Mouse (Mus musculus) embryo, embryonic 10.5 days (tissue): Measurements from ENCODE around the gene Narfl.
A peak's percentile ranks its signal among the peaks of the same experiment; 100 is the strongest.

ENCODE experiments used
- DNase-seq: peaks from one replicate; pipeline ENCODE4 v3.0.0-alpha.2; 2015; ENCODE audit warnings: low spot score

Narfl gene

DNA sequence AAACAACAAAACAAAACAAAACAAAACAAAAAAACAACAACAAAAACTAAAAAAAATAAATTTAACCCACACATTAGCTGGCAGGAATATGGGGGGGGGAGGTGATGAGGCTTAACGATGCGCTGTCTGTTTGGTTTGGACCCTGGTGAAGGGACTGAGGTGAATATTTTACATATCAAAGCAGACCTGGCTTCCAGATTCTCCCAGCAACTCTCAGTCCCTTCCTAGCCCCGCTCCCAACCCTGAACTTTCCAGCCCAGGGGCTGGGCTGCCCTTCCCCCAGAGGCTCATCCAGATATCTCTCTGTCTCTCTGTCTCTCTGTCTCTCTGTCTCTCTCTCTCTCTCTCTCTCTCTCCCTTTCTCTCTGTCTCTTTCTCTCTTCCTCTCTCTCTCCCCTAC lies 11.0 kb upstream of the Narfl start:
- DNase-seq: no peak

DNA sequence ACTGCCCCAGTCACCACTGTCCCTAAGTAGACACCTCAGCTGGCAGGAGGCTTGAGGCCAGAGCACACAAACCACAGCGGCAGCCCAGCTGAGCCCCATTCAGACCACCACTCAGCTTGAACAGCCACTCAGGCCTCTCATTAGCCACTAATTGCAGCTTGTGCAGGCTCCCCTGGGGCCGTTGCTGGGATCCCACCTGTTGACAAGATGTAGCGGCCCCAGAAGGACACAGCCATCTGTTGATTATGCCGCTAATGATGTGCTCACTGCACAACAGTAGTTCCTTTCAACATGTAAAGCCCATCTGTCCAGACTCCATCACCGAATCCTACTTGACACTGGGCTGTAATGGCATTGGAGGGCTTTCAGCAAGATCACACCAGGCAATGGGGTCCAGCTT lies 7.7 kb upstream of the Narfl start:
- peak; percentile 57 for DNase-seq

DNA sequence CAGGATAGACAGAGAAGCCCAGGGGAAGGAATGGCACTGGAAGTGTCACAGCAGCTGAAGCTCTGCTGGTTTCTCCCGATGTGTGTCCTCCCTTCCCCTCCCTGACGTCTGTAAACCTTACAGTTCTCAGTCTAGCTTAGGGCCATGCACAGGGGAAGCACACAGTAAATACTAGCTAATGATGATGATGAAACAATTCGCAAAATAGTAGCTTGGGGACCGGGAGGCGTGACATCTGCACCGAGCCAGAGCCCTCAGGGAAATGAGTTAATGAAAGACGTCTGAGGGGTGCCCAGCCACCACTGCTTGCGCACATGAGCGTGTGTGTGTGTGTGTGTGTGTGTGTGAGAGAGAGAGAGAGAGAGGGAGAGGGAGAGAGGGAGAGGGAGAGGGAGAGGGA lies 4.2 kb upstream of the Narfl start:
- DNase-seq: no peak

DNA sequence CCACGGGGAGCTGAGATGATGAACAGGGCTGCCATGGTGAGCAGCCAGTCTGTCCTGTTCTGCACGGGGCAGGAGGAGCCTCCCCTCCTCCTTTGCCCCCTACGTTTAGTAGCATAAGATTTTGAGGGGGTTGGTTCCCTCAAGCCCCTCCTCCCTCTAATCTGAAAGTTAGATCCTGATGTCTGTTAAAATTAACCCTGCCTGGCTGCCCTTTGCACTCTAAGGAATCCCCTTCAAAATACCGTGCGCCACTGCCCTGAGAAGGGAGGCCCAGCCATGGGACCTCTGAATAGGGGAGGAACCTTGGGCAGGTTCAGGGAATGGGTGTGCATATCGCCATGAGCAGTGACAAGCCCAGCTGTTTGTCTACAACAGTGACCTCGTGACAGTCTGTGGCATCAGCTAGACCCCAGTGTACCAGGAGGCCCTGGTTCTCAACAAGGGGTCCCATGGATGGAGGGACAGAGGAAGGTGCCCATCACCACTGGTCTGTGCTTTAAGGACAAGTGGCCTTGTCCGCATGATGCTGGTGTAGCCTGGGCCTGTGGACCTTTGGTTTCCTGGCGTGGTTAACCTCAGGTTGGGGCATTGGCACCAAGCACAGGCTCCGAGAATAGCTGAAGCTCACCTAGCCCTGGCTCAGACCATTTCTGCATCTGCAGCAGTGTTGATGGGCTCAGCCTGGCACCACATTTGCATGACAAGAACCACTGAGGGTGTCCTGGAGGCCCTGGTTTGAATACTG lies 1.9 kb downstream of the Narfl start:
- DNase-seq: no peak

DNA sequence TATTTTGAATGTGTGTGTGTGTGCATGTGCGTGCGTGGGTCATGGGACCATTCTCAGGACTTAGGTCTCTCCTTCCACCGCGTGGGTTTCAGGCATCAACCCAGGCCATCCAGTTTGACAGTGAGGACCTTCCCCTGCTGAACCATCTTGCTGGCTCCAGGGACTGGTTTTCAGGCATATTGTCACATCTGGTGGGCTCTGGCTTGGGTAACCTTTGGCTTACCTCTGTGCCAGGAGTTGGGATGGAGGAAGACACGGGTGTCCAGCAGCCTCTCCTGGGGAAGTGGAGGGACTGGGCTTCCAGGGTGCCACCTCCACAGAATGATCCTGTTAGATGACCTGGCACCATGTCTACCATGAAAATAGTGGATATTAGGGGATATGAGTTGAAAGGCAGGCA lies 4.4 kb downstream of the Narfl start:
- no peak for DNase-seq

DNA sequence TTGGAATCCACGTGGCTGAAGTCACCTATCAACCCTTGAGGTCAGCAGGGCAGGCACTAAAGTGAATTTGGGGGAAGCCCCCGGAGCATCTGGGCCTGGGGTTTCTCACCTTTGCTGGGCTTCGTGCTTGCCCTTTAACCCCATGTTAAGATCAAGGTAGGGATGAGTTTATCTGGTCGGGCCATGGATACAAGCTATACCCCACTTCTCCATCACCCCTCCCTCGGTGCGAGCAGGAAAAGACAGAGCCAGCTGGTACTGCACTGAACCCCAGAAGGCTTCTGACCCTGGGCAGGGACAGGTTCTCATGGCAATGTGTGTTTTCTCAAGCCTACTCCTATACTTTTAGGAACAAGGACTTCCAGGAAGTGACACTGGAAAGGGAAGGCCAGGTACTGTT lies 7.8 kb downstream of the Narfl start:
- no peak for DNase-seq

DNA sequence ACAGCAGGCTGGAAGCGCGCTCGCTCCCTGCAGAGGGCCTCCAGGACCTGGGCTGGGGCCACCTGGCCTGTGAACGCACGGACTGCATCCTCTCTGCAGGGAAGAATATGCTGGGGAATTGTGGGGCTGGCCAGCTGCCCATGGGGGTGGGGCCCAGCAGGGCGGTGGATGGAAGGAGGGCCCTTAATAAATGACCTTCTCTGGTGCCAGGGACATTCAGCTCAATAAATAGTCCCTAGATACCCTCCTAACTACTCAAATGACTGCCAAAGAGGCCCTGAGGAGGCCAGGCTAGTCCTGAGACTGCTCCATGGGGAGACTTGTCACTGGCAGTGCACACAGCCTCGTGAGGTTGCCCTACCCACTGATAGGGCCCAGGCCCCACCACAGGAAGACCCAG lies 9.5 kb downstream of the Narfl start:
- no peak for DNase-seq

DNA sequence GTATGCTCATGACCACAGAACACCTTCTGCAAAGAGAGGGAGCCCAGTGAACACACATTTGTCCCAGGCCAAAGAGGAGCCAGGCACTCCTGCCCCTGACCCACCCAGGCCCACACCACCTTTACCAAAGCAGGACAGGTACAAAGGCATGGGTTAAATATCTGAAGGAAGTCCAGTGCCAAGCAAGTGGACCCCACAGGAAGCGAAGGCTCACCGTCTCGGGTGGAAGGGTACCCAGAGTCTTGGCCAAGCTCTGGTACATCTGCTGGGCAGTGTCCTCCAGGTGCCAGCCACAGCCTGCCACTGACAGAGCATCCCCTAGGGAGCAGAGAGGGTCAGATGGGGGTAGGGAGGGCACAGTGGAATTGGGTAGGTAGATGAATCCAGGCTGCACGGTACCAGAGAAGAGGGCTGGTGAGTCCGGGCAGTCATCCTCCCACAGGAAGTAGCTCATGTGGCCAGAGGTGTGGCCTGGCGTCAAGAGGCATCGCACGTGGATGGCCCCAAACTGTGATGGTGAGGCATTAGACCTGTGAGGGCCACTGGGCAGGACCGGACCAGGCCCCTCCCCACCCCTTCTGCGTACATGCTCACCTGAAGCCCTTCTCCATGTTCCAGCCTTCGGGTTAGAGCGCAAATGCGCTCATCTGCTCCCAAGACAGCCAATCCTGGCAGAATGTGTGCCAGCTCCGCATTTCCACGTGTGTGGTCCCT lies 10.4 kb downstream of the Narfl start:
- DNase-seq: no peak

DNA sequence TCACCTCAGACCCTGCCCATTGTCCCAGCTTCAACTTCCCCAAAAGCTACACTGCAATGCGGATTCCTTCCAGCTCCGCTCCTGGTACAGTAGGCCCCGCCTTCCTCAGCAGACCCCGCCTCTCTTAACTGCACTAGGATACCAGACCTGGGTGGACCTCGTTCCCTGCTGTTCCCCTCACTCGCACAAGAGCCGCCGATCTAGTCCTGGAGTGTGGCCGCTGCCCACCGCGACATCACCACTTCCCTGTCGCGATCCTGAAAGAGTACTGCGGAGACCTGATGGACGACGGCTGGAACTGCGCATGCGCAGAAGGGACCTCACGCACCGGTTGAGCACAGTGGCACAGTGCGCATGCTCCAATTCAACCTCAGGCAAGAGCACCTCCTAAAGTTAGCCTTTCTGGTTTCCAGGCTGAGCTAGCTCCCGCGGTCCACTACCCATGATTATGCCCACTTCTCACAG lies 11.7 kb downstream of the Narfl start, which contains the start of gene Haghl:
Gene Haghl (minus strand): TSS at position 393 of the 465 bp plus-strand sequence.
- DNase-seq: peak; percentile 98

DNA sequence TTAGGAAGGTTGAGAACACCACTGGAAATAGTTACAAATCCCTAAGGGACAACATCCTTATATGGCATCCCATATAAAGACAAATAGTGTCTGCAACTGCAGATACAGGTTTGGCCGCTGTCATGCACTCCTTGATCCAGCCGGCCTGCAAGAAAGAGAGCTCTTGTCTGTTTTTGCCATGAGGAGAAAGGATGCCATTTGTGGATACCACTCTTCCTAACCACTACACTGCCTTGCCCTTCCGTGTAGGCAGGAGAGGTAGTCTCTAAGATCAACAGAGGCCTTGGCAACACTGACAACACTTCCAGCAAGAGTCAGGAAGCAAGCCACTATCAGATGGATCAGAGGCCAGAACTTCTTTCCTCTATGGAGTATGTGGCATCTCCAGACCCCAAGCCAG lies 12.7 kb downstream of the Narfl start, which contains the start of gene Ccdc78:
Gene Ccdc78 (plus strand): TSS at position 301 of the 400 bp plus-strand sequence.
- DNase-seq: no peak

DNA sequence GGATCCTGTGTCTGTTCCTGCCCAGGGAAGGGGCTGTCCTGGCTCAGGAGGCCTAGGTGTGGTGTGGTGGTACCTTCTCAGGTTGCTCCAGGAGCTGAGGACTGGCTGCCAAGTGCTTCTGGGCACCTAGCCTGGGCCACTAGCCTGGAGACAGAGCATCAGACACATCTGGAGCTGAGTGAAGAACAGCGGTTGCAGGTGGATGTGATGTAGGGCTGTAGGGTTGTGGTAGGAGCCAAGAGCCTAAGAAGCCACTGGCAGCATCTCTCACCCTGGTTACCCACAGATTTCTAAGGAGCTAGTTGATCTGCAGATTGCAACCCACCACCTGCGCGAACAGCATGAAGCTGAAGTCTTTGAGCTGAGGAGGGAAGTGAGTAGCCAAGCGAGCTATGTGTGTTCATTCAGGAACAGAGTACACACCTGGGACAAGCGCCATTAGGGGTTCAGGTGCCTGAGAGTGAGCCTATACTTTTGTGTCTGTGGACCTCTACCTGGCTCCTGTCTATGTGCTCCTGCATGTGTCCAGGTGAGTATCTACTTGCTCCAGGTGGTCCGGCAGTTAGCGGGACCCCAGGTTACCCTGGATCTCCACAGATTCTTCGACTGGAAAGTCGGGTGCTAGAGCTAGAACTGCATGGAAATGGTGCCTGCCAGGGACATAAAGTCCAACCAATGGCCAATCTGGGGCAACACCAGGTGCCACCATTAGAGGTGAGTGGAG lies 13.4 kb downstream of the Narfl start:
- DNase-seq: no peak

DNA sequence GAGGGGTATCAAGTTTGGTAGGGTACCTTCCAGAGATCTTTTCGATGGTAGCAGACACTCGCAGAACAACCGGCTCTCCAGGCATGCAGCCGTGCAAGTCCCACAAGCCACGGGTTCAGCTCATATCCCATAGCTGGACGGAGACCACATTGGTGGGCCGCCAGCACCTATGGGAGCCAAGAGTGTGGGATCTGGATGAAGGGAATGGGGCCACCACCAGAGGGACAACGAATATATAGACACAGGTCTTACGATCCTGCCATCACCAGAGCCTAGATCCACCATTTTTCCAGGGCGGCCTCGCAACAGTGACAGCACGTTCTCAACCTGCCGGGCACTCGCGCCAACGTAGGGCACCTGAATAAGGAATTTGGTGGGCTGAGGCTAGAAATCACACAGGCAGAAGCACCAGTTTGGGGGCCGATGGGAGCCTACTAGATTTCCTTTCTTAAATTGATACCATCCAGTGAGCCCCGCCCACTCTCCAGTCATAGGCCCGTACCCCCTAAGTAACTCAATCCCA lies 17.8 kb downstream of the Narfl start:
- DNase-seq: no peak

DNA sequence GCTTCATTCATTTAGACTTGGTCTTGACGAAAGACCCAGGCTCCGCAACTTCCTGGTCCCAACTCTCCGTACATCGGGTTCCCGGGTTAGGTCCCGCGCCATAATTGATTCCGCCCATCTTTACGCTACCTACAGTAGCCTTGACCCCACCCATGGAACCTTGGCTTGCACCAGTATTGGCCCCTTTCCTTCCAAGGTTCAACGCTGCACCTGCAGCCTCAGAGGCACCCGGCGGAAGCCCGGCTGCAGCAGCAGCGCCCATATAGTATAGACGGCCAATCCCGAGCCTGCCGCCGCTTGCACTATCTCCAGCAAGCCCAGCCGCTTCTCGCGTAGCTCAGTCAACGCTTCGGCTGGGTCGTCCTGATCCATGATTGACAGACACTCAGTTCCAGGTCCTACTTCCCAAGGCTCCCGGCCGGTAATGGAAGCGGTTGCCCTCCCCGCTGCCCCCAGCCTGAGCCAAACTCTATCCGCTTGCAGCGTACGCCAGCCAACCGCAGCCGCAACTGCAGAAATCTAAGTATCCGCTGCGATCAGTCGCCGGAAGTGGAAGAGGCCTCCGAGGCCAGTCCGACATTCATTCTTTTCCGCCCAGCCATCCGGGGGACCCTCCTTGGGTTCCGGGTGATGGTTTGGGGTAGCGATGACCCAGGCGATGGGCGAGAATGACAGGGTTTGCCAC lies 18.4 kb downstream of the Narfl start:
- DNase-seq: peak; percentile 89

DNA sequence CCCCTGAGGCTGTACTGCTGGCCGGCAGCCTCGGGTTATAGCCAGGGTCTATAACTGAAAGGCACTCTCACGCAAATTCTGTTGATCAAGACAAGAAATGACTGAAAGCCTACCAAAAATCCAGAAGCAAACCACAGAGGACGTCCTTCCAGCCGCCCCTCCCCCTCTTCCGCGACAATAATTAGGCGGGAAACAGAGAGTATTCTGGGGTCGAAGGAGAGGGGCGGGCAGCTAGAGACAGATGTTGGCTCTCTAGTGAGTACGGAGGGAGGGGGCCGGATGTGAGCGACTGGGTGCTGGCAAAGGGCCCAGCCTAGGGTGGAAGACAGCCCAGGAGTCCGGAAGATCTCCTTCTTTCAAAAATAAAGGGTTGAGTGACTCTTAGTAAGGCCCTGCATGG lies 19.0 kb downstream of the Narfl start, which contains the start of gene Fam173a:
Gene Fam173a (minus strand): TSS at position 287 of the 400 bp plus-strand sequence.
- DNase-seq: peak; percentile 82

DNA sequence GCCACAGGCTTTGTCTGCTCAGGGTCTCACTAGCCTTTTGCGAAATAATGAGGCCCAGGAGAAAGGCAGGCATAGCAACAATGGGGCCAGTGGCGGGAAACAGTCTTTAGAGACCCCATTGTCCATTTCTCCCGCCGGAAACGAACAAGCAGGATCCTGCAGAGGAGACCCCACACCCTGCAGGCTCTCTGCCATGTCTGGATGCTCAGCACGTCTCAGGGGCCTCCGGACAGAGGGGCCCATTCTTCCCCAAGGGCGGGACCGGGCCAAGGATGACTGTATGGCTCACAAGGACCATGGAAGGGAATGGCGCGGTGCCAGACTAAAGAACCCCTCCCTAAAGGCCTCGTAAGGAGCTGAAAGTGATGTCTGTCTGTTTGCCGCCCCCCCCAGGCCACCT lies 20.6 kb downstream of the Narfl start:
- peak; percentile 70 for DNase-seq

DNA sequence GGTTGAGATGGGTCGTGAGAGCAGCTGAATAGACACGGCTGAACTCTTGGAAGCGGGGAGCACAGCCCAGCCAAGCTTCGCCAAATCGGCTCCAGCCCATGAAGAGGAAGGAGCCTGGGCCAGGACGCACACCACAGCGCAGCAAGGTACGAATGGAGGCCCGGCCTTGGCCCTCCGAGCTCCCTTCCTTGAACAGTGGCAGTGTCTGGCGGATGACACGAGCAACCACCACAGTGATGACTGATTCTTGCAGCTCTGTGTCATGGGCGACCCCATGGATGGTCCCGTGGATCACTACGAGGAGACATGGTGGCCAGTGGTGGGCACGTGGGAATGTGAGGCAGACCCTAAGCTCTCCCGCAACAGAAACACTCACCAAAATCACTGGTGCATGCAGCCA lies 21.4 kb downstream of the Narfl start:
- DNase-seq: no peak

DNA sequence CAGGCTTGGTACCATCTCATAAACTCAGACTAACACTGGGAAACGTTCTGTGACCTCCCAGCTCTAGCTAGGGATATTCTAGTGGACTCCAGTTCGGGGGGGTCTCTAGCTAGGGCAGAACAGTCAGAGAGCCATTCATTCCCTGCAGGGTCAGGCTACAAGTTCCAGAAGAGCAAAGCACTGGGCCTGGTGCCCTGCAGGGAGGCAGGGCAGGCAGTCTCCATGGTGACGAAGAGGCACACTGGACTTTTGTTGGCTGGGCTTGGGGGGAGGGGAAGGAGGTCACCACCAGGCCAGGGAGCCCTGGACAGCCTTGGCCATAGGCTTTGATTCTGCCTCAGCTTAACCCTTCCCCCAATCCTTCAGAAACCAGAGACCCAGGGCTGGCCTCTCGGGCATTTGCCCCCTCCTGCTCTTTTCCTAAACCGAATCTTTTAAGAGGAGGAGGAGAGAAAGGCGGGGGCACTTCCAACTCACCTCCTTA lies 22.1 kb downstream of the Narfl start, which contains the start of gene AC134908.4:
Gene AC134908.4 (minus strand): TSS at position 51 of the 484 bp plus-strand sequence.
- DNase-seq: peak; percentile 97

DNA sequence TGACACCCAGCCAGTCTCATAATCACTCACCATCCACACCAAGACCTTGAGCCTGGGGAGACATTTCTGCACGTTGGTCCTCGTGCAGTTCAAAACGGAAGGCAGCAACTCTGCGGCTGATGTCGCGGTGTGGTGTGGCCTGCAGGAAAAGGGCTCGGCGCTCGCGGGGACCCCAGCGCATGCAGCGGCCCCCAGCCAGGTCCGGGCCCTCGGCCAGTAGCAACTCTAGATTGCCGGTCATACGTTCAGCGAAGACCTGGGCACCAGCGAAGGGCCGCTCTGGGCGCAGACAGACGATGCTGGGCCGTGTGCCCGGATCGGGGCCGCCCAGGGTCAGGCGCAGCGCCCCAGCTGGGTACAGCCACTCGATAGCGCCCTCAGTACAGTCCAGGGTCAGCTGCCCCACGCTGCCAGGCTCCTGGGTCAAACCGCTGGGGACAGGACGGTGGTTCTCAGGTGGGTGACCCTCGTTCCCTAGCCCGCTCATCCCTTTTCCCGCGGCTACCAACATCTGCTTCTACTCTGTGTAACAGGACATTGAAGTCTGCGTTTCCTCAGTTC lies 22.7 kb downstream of the Narfl start:
- DNase-seq: no peak

DNA sequence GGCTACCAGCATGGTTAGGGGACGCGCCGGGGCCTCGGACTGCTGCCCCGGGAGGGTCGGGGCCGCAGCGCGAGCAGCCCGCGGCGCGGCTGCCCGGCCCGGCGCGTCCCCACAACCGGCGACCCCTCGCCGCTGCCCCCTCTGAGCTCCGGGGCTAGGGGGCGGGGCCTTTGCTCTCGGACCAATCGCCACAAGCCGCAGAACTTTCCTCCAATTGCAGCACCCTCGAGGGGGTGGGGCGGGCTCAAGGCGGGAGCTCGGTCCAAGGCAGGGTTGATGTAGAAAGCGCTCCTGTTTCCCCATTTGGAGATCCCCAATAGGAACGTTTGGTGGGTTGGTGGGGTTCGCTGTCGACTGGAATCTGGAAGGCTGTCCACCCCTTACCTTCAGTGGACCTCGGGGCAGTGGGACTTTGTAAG lies 23.4 kb downstream of the Narfl start, which contains the start of gene Metrn:
Gene Metrn (minus strand): TSS at position 186 of the 419 bp plus-strand sequence.
- DNase-seq: peak; percentile 97

DNA sequence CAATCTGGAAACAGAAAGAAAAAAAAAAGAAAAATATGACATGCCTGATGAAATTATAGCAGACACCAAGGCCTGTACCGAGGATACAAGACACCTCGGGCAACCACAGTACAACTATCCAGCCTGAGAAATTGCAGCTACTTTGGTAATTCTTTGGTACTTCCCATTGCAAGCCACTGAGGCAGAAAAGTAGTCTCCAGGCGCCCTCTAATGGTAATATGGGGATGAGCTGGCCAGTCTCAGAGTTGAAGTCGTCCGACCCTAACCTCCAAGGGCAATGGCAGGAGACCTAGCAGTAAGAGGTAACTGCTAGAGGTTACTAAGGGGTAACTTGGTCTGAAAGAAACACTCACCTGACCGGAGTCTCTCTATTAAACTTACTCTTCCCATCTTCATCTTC lies 27.5 kb downstream of the Narfl start:
- DNase-seq: peak; percentile 93
